Mouse (Mus musculus) heart, embryonic 16.5 days (tissue): ENCODE results near the gene Cldn24. TPM values are rescaled to one million over a fixed set of nuclear protein-coding genes. Genes with fewer than 3 reads are reported as not detected.
A peak's percentile ranks its signal among the peaks of the same experiment; 100 is the strongest.
"Not testable (repeated sequence)": the region's sequence is repeated elsewhere in the genome, so short reads cannot be mapped to it uniquely, and the experiment has no call there.

Experiments
- ATAC-seq: fragments of 200-750 bp; cut with Nextera tagmentation; replicated peaks from 2 replicates; pipeline ENCODE4 v1.8.0; 2017; ENCODE audit warnings: moderate number of reproducible peaks; ENCODE audit not compliant: insufficient read depth, low FRiP score; ENCODE audit errors: extremely low read depth
- H3K27ac ChIP-seq: fragments of 300-500 bp; sonication (generic); 2 replicates; pipeline ENCODE4 v1.5.1; 2014; ENCODE audit warnings: mild to moderate bottlenecking, low read length, control low read depth, moderate library complexity
- H3K27me3 ChIP-seq: fragments of 300-500 bp; sonication (generic); 2 replicates; pipeline ENCODE4 v1.6.1; 2014; ENCODE audit warnings: low read length, mixed read lengths; ENCODE audit not compliant: control insufficient read depth, insufficient read depth
- H3K36me3 ChIP-seq: fragments of 300-500 bp; sonication (generic); 2 replicates; pipeline ENCODE4 v1.6.1; 2014; ENCODE audit not compliant: control insufficient read depth, insufficient read depth
- H3K4me1 ChIP-seq: fragments of 300-500 bp; sonication (generic); 2 replicates; pipeline ENCODE4 v1.6.1; 2014; ENCODE audit warnings: low read length, mixed read lengths; ENCODE audit not compliant: control insufficient read depth, insufficient read depth
- H3K4me2 ChIP-seq: fragments of 300-500 bp; sonication (generic); 2 replicates; pipeline ENCODE4 v1.6.1; 2014; ENCODE audit warnings: low read depth, mild to moderate bottlenecking, control low read depth, low read length
- H3K4me3 ChIP-seq: fragments of 300-500 bp; sonication (generic); 2 replicates; pipeline ENCODE4 v1.5.1; 2014; ENCODE audit warnings: mild to moderate bottlenecking, control low read depth, low read length
- H3K9ac ChIP-seq: fragments of 300-500 bp; sonication (generic); 2 replicates; pipeline ENCODE4 v1.6.1; 2014; ENCODE audit warnings: low read length, control low read depth
- H3K9me3 ChIP-seq: fragments of 300-500 bp; sonication (generic); replicated peaks from 2 replicates; pipeline ENCODE4 v1.6.1; 2016; ENCODE audit warnings: low read length; ENCODE audit not compliant: control insufficient read depth
- WGBS: fragments of 180-500 bp; shearing (Covaris S2); extraction: QIAGEN DNeasy Blood & Tissue Kit; methylation state at CpG from one replicate; pipeline ENCODE4 v1.1.7; 2014; 5-methylcytosine and 5-hydroxymethylcytosine counted together
- polyA plus RNA-seq: library from polyadenylated mRNA; unstranded; fragments of >200 nt; fragmentation: Nextera tagmentation; extraction: Ambion mirVana; gene quantifications from 2 replicates; pipeline ENCODE4 v1.2.1, GENCODE M21; 2015

Gene Cldn24
- polyA plus RNA-seq, 1 experiment from 2014 or later = not detected

DNA sequence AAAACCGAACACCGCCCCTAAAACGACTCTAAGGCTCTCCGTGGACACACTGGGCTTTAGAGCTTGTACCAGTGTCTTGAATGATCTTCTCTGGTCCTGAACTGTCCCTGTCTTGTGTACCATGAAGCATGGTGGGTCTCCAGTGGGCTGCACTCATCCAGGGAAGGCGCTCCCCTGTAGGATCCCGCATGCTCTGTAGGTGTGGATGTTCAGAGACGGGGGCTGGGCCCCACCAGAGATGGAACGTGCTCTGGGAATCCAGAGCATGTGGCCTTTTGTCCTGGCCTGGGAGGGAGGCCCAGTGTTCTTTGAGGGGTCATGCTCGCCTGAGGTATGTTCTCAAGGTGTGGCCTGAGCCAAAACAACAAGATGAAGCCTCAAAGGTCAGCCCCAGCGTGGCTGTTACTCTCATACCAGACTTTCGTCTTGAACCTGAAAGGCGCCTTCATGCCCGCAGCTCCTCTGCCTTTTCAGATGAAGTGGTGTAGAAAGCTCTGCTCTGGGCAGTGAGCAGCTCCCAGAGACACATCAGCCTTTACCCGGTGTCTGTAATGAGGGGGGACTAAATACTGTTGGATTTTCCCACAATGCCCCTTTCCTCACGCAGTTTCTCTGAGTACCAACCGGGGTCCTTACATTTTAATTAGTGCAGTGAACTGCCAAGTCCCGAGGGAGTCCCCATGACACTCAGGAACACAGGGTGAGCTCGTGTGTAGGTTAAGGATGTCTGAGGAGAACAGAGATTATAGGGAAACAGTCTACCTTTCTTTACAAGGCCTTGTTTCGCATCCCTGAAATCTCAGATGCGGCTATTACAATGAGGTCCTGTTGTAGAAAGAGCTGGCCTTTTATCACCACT lies 800 bp upstream of the Cldn24 start:
- Histone ChIP-seq H3K9me3 (no peaks in the 10 kb centered on the region), H3K36me3 (no peaks in the 10 kb centered on the region), H3K27ac (no peak overlapping the region), H3K9ac (no peak overlapping the region), H3K4me3 (no peak overlapping the region), H3K4me1 (peaks cover 6% of the 10 kb centered on the region), H3K27me3 (no peaks in the 10 kb centered on the region), H3K4me2 (no peak overlapping the region)
- 83% methylated on average over 20 of the region's 20 CpGs for WGBS
- ATAC-seq = no peak

DNA sequence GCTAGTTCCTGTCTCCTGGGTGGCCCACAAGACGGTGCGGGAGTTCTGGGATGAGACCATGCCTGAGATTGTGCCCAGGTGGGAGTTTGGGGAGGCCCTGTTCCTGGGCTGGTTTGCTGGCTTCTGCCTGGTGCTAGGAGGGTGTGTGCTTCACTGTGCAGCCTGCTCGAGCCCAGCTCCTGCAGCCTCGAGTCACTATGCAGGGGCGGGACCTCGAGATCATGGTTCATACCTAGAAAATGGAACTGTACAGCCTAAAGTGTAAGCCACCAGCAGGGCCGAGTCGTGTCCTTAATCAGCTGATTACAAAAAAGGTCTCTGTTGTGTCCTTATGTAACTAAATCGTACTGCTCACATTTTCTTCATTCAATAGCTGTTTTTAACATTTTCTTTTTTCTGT lies 598 bp downstream of the Cldn24 start:
- H3K27ac ChIP-seq, H3K4me3 ChIP-seq, H3K9ac ChIP-seq, H3K4me2 ChIP-seq, ATAC-seq, H3K9me3 ChIP-seq, H3K4me1 ChIP-seq, H3K36me3 ChIP-seq, H3K27me3 ChIP-seq: not testable (repeated sequence)
- 67% methylated on average over 7 of the region's 9 CpGs for WGBS

DNA sequence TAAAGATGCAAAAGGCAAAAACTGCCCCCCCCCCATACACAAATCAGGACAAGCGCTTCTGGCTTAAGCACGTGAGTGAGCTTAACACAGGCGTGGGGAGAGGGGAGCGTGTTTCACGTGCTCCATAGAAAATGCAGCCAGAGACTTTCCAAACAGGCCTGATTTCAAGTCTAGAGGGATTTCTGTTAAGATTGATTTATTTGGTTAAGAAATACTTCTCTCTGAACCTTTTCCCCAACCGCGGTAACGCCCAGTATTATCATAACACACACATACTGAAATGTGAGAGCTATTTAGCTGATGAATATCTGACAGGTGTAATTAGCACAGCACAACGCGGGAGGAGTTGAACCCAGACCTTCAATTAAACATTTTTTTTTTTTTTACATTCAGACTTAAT lies 1.8 kb downstream of the Cldn24 start:
- Histone ChIP-seq H3K4me3 (no peak overlapping the region), H3K36me3 (peaks cover 5% of the 10 kb centered on the region; the same call in 1 of the 2 replicates), H3K4me2 (no peak overlapping the region), H3K27me3 (no peaks in the 10 kb centered on the region), H3K9me3 (no peaks in the 10 kb centered on the region), H3K9ac (no peak overlapping the region), H3K27ac (no peak overlapping the region), H3K4me1 (peaks cover 6% of the 10 kb centered on the region)
- ATAC-seq = no peak
- WGBS = 69% methylated on average over 10 of the region's 10 CpGs

DNA sequence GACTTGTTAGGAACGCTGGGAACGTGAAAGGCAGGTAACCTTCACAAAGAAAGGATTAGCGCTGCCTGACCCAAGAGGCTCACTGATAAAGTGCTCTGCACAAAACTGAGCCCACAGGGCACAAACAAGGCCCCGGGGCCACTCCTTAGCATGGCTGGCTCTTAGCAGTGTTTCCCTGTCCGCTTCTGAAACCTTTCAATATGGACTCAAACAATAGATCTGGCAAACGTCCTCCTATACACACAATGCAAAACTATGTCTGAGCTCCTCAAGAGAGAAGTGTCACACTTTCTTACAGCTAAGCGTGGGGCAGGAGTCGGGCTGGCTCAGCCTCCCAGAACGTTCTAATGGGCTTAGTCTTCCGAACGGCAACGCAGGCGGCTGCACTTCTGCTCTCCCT lies 2.2 kb downstream of the Cldn24 start, which contains the start of gene Cldn22:
Gene Cldn22 (plus strand): TSS at position 301 of the 400 bp plus-strand sequence.
- H3K4me1 ChIP-seq = peaks cover 6% of the 10 kb centered on the region
- H3K4me3 ChIP-seq = no peak within 1 kb of the TSS
- H3K4me2 ChIP-seq = no peak within 1 kb of the TSS
- no peak for ATAC-seq
- H3K9me3 ChIP-seq = no peaks in the 10 kb centered on the region
- H3K27me3 ChIP-seq = no peaks in the 10 kb centered on the region
- no peak within 1 kb of the TSS for H3K9ac ChIP-seq
- no peak within 1 kb of the TSS for H3K27ac ChIP-seq
- 71% methylated on average over 13 of the region's 13 CpGs for WGBS
- peaks cover 5% of the 10 kb centered on the region; the same call in 1 of the 2 replicates for H3K36me3 ChIP-seq

DNA sequence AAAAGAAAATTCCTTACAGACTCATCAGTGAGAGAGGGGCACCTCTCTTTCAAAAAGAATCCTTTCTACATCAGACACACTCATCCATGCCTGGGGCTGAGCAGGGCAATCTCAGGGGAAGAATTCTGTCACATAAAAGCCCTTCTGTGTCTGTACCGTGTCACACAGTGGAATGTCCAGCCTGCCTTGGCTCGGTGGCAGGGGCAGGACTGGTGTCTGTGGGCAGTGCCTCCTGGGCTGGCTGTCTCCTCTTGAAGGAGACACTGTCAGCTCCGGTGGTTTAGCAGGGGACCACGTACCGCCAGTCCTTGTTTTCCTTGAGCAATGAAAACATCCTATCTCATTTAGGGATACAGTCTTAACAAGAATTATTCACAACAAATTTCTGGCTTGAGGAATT lies 3.7 kb downstream of the Cldn24 start:
- Histone ChIP-seq H3K4me3 (no peak overlapping the region), H3K27ac (0 out of 2 replicates have a peak overlapping the region, but pooled peaks have one; percentile 24), H3K9ac (no peak overlapping the region), H3K36me3 (peaks cover 9% of the 10 kb centered on the region), H3K4me2 (no peak overlapping the region), H3K9me3 (no peaks in the 10 kb centered on the region), H3K4me1 (peaks cover 6% of the 10 kb centered on the region), H3K27me3 (no peaks in the 10 kb centered on the region)
- no peak; the same call in 1 of the 2 replicates for ATAC-seq
- 35% methylated on average over 5 of the region's 5 CpGs for WGBS

DNA sequence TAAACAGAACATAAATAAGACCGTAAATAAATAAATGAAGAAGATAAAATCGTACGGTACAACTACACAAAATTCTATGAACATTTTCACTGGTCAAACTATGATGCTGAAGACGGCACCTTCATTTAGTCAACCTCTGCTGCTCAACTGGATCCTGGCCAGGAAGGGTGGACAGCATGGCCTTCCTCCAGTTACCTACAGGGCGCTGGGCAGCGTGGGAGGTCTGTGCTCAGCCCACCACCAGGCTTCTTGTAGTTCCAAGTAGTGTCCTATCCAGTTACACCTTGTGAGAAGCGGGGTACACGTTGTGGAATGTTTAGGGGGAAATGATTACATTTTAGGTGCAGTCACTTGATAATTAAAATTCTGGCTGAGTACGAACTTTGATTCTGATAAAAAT lies 5.0 kb downstream of the Cldn24 start:
- H3K4me3 ChIP-seq = no peak overlapping the region
- H3K27me3 ChIP-seq = no peaks in the 10 kb centered on the region
- 86% methylated on average over 9 of the region's 9 CpGs for WGBS
- no peaks in the 10 kb centered on the region for H3K9me3 ChIP-seq
- H3K4me1 ChIP-seq = peaks cover 6% of the 10 kb centered on the region
- peaks cover 14% of the 10 kb centered on the region for H3K36me3 ChIP-seq
- H3K4me2 ChIP-seq = no peak overlapping the region
- H3K27ac ChIP-seq = no peak overlapping the region
- ATAC-seq = no peak
- no peak overlapping the region for H3K9ac ChIP-seq

DNA sequence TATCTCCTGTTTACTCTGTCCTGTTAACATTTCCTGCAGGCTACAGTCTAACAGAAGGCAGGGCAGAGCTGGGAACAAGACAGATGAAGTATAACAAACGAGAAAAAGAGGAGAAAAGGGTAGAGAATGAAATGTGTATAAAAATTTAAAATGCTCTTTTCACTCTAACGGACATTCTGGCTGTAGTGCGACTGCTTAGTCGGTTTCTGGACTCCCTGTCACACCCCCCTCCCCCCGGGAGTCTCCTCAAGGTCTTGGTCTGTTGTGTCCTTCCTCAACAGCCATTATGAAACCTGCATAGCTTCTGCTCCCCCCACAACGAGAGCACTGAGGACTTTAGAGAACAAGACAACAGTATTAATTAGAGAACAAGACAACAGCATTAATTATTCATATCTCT lies 10.7 kb downstream of the Cldn24 start:
- no peaks in the 10 kb centered on the region for H3K9me3 ChIP-seq
- H3K36me3 ChIP-seq = peaks cover 19% of the 10 kb centered on the region
- no peaks in the 10 kb centered on the region; the same call in 1 of the 2 replicates for H3K4me1 ChIP-seq
- H3K9ac ChIP-seq = no peak overlapping the region
- no peak overlapping the region for H3K27ac ChIP-seq
- no peak overlapping the region for H3K4me3 ChIP-seq
- WGBS = 67% methylated on average over 6 of the region's 6 CpGs
- no peaks in the 10 kb centered on the region for H3K27me3 ChIP-seq
- H3K4me2 ChIP-seq = no peak overlapping the region
- ATAC-seq = no peak

DNA sequence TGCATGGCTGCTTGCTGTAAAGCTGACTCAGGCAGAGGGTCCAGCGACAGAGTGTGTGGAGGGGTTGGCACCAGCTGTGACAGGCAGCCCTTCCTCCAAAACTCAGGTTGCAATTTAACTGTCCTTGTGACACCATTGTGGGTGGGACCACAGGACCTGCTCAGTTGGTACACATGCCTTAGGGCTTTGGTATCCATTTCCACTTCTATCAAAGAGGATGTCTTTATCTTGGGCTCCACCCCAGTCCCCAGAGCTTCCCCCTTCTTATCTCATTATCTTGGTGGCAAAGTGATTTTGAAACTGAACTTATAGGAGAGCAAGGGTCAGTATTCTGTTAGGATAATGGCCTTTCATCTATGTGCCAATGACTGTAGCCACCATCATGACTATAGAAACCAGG lies 12.0 kb downstream of the Cldn24 start:
- H3K9me3 ChIP-seq = no peaks in the 10 kb centered on the region
- H3K27ac ChIP-seq = no peak overlapping the region
- H3K36me3 ChIP-seq = peaks cover 18% of the 10 kb centered on the region
- no peak for ATAC-seq
- no peak overlapping the region for H3K4me2 ChIP-seq
- H3K27me3 ChIP-seq = no peaks in the 10 kb centered on the region
- H3K4me1 ChIP-seq = no peaks in the 10 kb centered on the region; the same call in 1 of the 2 replicates
- WGBS = 77% methylated on average over 1 of the region's 1 CpGs
- H3K4me3 ChIP-seq = no peak overlapping the region
- no peak overlapping the region for H3K9ac ChIP-seq

DNA sequence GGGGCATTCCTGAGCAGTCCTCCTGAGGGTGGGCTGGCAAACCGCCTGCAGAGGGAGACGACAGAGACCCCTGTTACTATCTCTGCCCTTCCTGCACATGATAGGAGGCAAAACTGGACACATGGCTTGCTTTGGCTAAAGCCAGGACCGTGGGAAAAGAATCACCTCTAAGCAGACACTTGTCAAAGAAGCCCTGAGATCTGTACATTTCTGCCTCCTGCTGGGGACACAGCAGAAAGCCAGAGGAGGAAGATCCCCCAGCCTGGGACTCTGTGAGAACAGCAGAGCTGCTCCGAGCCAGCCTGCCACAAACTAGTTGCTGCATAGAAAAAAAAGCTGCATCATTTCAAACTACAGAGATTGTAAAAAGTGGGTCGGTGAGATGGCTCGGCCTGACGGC lies 21.1 kb downstream of the Cldn24 start:
- H3K27ac ChIP-seq = no peak overlapping the region
- no peaks in the 10 kb centered on the region for H3K27me3 ChIP-seq
- 66% methylated on average over 7 of the region's 7 CpGs for WGBS
- 0 out of 2 replicates have a peak, but pooled peaks cover 5% of the 10 kb centered on the region for H3K9me3 ChIP-seq
- no peak overlapping the region for H3K4me3 ChIP-seq
- H3K4me1 ChIP-seq = no peaks in the 10 kb centered on the region
- no peak for ATAC-seq
- H3K9ac ChIP-seq = no peak overlapping the region
- H3K36me3 ChIP-seq = peaks cover 56% of the 10 kb centered on the region
- H3K4me2 ChIP-seq = no peak overlapping the region
